Mouse (Mus musculus) E14TG2a.4 (cell line): Measurements from ENCODE around the gene Gm20388.

ENCODE experiments used
- CTCF ChIP-seq: conservative IDR thresholded peaks from 2 replicates; pipeline ENCODE4 v1.5.1; 2014; ENCODE audit warnings: low read length
- NANOG ChIP-seq: IDR thresholded peaks from 2 replicates; pipeline ENCODE4 v1.6.1; 2014; ENCODE audit warnings: borderline replicate concordance, low read length, mixed read lengths
- POU5F1 ChIP-seq: IDR thresholded peaks from 2 replicates; pipeline ENCODE4 v1.6.1; 2014; ENCODE audit warnings: low read length, borderline replicate concordance

DNA sequence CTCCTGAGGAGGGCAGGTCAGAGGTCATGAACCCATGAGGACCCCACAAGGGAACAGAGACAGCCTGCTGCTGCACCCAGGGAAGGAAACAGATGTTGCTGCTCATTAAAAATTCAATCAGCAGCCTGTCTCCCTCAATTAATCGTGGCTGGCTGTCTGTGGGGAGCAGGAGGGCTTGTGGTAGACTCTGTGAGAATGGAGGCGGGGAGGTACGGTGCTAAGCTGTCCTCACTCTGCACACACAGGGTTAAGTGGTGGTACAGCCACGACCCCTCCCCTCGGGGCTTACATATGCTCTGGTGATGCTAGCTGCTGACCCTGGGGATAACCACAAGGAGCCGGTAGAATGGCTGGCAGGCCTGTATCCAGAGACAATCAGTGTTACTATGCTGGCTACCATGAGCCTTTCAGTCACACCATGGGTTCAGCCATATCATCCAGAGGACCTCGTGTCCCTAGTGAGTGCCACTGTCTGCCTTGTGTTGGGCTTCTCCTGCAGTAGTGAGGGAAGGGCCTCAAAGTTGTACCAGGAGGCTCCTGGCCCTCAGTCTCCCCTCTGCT is 654.6 kb downstream of the Gm20388 start:
- TF ChIP-seq CTCF: no peak
- no peak for TF ChIP-seq POU5F1
- TF ChIP-seq NANOG: no peak
